Mouse (Mus musculus): ENCODE data around the gene Ifnb1.
"Not testable (repeated sequence)": the region's sequence is repeated elsewhere in the genome, so short reads cannot be mapped to it uniquely, and the experiment has no call there.

DNA sequence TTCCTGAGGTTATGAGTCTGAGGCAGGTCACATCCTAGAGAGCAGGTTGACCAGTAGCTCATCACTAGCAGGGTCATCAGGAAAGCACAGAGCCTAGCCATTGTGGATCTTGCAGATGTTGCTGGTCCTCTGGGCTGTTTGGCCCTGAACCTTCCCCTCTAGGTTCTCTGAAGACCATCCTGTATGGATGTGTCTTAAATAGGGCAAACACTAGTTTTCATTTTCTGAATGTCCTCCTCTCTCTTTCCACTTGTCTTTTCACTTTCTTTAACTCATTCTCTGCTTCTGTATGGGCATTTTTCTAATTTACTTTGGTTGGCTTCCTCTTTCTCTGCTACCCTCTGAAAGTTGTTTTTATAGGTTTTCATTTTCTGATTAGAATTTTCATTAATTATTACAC is 35.6 kb upstream of the Ifnb1 start, which contains the start of gene Ifna15:
- TF ChIP-seq CTCF (IDR thresholded peaks at IDR 0.05; ENCODE audit: borderline replicate concordance, insufficient read depth, low read length); POLR2A (IDR thresholded peaks at IDR 0.05; ENCODE audit: low read depth, low read length): not testable (repeated sequence)

Data from embryonic fibroblast, embryonic 13.5 days (primary cell).